ENCODE assay signal across 8 mouse cellular contexts in genomic region chr19:45014981-45015402, GRCm38 (mm10). TPM values are rescaled to one million over a fixed set of nuclear protein-coding genes. Genes with fewer than 3 reads are reported as not detected.
DNase-seq lines count a peak whose midpoint lies in the region; ATAC-seq and TF ChIP-seq lines count a peak whose summit lies in the region.

No protein-coding gene starts in this region.

- no peaks in the 10 kb centered on the region for H3K9me3 ChIP-seq in embryonic facial prominence, embryonic 12.5 days
- H3K9me3 ChIP-seq in heart, embryonic 11.5 days (replicated peaks; ENCODE audit: control insufficient read depth, low read length): no peaks in the 10 kb centered on the region
- no peaks in the 10 kb centered on the region for H3K9me3 ChIP-seq in kidney, embryonic 14.5 days (ENCODE audit: control insufficient read depth, low read length)
- no peaks in the 10 kb centered on the region for H3K9me3 ChIP-seq in stomach, embryonic 14.5 days (ENCODE audit: control insufficient read depth, low read depth, low read length)

- peak overlapping the region; percentile 96 for H3K4me2 ChIP-seq in embryonic facial prominence, embryonic 12.5 days (replicated peaks)
- H3K4me2 ChIP-seq in heart, embryonic 11.5 days: peak overlapping the region; percentile 99
- peak overlapping the region; percentile 96 for H3K4me2 ChIP-seq in kidney, embryonic 14.5 days (replicated peaks; ENCODE audit: low read depth, low read length)
- peak overlapping the region; percentile 91 for H3K4me2 ChIP-seq in stomach, embryonic 14.5 days (replicated peaks; ENCODE audit: low read depth, low read length)

- peaks cover 2% of the 10 kb centered on the region for H3K36me3 ChIP-seq in testis, adult 2 months (ENCODE audit: control insufficient read depth, insufficient read depth, low read length)
- peaks cover 23% of the 10 kb centered on the region for H3K36me3 ChIP-seq in embryonic facial prominence, embryonic 12.5 days
- H3K36me3 ChIP-seq in heart, embryonic 11.5 days (ENCODE audit: control insufficient read depth, insufficient read depth, low read length): peaks cover 8% of the 10 kb centered on the region; the same call in 1 of the 2 replicates
- H3K36me3 ChIP-seq in kidney, embryonic 14.5 days (ENCODE audit: control insufficient read depth, insufficient read depth, low read length): peaks cover 29% of the 10 kb centered on the region
- H3K36me3 ChIP-seq in stomach, embryonic 14.5 days (ENCODE audit: control insufficient read depth, insufficient read depth, low read length): peaks cover 18% of the 10 kb centered on the region

- under 1% methylated on average over 24 of the region's 25 CpGs for WGBS in embryonic facial prominence, embryonic 12.5 days
- WGBS in heart, embryonic 11.5 days (ENCODE audit: insufficient replicate concordance): under 1% methylated on average over 25 of the region's 25 CpGs
- under 1% methylated on average over 25 of the region's 25 CpGs for WGBS in kidney, embryonic 14.5 days
- 0% methylated on average over 25 of the region's 25 CpGs for WGBS in stomach, embryonic 14.5 days

- no peak for DNase-seq in testis, postnatal 14 days (ENCODE audit: low spot score)
- DNase-seq in lung, postnatal 10 days: peak; percentile 78
- no peak for DNase-seq in left cerebral cortex, adult 11 months (ENCODE audit: low spot score)

- no peak for TF ChIP-seq CTCF in testis, adult 2 months (IDR thresholded peaks at IDR 0.05; ENCODE audit: control insufficient read depth, insufficient read depth, insufficient replicate concordance, low read depth, low read length)

- peak overlapping the region; percentile 65 for H3K9ac ChIP-seq in embryonic facial prominence, embryonic 12.5 days
- H3K9ac ChIP-seq in heart, embryonic 11.5 days (ENCODE audit: low read depth, low read length): peak overlapping the region; percentile 96
- peak overlapping the region; percentile 85 for H3K9ac ChIP-seq in kidney, embryonic 14.5 days (ENCODE audit: low read depth, low read length)
- peak overlapping the region; percentile 28; the same call in 1 of the 2 replicates for H3K9ac ChIP-seq in stomach, embryonic 14.5 days (replicated peaks; ENCODE audit: low read depth, low read length)

- H3K4me1 ChIP-seq in testis, adult 2 months (ENCODE audit: control insufficient read depth, insufficient read depth, low read length): peaks cover 26% of the 10 kb centered on the region
- peaks cover 51% of the 10 kb centered on the region for H3K4me1 ChIP-seq in embryonic facial prominence, embryonic 12.5 days
- peaks cover 20% of the 10 kb centered on the region for H3K4me1 ChIP-seq in heart, embryonic 11.5 days (ENCODE audit: control insufficient read depth, insufficient read depth, low read length)
- peaks cover 41% of the 10 kb centered on the region for H3K4me1 ChIP-seq in kidney, embryonic 14.5 days (ENCODE audit: control insufficient read depth, insufficient read depth, low read length)
- H3K4me1 ChIP-seq in stomach, embryonic 14.5 days (ENCODE audit: control insufficient read depth, insufficient read depth, low read length): peaks cover 27% of the 10 kb centered on the region

- TF ChIP-seq POLR2A in testis, adult 2 months (IDR thresholded peaks at IDR 0.05; ENCODE audit: control insufficient read depth, low read depth, low read length): no peak; the same call in 1 of the 2 replicates

- peak overlapping the region; percentile 93 for H3K4me3 ChIP-seq in testis, adult 2 months (ENCODE audit: control insufficient read depth, low read depth, low read length)
- peak overlapping the region; percentile 74 for H3K4me3 ChIP-seq in embryonic facial prominence, embryonic 12.5 days
- peak overlapping the region; percentile 80 for H3K4me3 ChIP-seq in heart, embryonic 11.5 days (ENCODE audit: low read depth, low read length)
- H3K4me3 ChIP-seq in kidney, embryonic 14.5 days (ENCODE audit: low read length): peak overlapping the region; percentile 80
- peak overlapping the region; percentile 87 for H3K4me3 ChIP-seq in stomach, embryonic 14.5 days (ENCODE audit: low read depth, low read length)

- peaks cover 3% of the 10 kb centered on the region for H3K27me3 ChIP-seq in testis, adult 2 months (ENCODE audit: control insufficient read depth, insufficient read depth, low read length)
- H3K27me3 ChIP-seq in embryonic facial prominence, embryonic 12.5 days: no peaks in the 10 kb centered on the region
- no peaks in the 10 kb centered on the region for H3K27me3 ChIP-seq in heart, embryonic 11.5 days (ENCODE audit: control insufficient read depth, insufficient read depth, low read length)
- no peaks in the 10 kb centered on the region for H3K27me3 ChIP-seq in kidney, embryonic 14.5 days (ENCODE audit: control insufficient read depth, insufficient read depth, low read length)
- H3K27me3 ChIP-seq in stomach, embryonic 14.5 days (ENCODE audit: control insufficient read depth, insufficient read depth, low read length): no peaks in the 10 kb centered on the region

- H3K27ac ChIP-seq in testis, adult 2 months (ENCODE audit: control insufficient read depth, insufficient read depth, low read depth, low read length): peak overlapping the region; percentile 76
- peak overlapping the region; percentile 99 for H3K27ac ChIP-seq in embryonic facial prominence, embryonic 12.5 days
- H3K27ac ChIP-seq in heart, embryonic 11.5 days (ENCODE audit: low read depth, low read length): peak overlapping the region; percentile 99
- H3K27ac ChIP-seq in kidney, embryonic 14.5 days (ENCODE audit: low read depth, low read length): peak overlapping the region; percentile 100
- H3K27ac ChIP-seq in stomach, embryonic 14.5 days (ENCODE audit: low read length): peak overlapping the region; percentile 99

- ATAC-seq in embryonic facial prominence, embryonic 12.5 days (ENCODE audit: insufficient number of reproducible peaks, insufficient read depth, low FRiP score, low TSS enrichment): no peak
- no peak for ATAC-seq in heart, embryonic 11.5 days (replicated peaks; ENCODE audit: insufficient number of reproducible peaks, low FRiP score, low TSS enrichment)
- ATAC-seq in kidney, embryonic 14.5 days (ENCODE audit: low FRiP score, low TSS enrichment): 0 out of 2 replicates have a peak, but pooled peaks have one; percentile 2
- peak; percentile 8; the same call in 1 of the 2 replicates for ATAC-seq in stomach, embryonic 14.5 days (ENCODE audit: insufficient number of reproducible peaks, insufficient read depth, low FRiP score, low read depth)

RNA-seq across cellular contexts. Expression of gene Lzts2, which starts 0.8 kb away (rescaled TPM):
- 36.2 and 42.3 TPM in 2 replicates for polyA plus RNA-seq in testis, adult 2 months (2012; rRNA removed)
- polyA plus RNA-seq in embryonic facial prominence, embryonic 12.5 days (2016; fragmentation: Nextera tagmentation; extraction: Ambion mirVana): 107 and 112 TPM in 2 replicates
- polyA plus RNA-seq in heart, embryonic 11.5 days (2014; fragmentation: Nextera tagmentation; extraction: Ambion mirVana): 35.3 and 38.4 TPM in 2 replicates
- polyA plus RNA-seq in kidney, embryonic 14.5 days (2014; fragmentation: Nextera tagmentation; extraction: Ambion mirVana): 59.1 and 68.2 TPM in 2 replicates
- polyA plus RNA-seq in stomach, embryonic 14.5 days (2014; fragmentation: Nextera tagmentation; extraction: Ambion mirVana): 52.5 and 56.0 TPM in 2 replicates

RNA-seq across cellular contexts. Expression of gene Mrpl43, which starts 8.8 kb away (rescaled TPM):
- 43.4 and 46.8 TPM in 2 replicates for polyA plus RNA-seq in testis, adult 2 months (2012; rRNA removed)
- 74.5 and 75.8 TPM in 2 replicates for polyA plus RNA-seq in embryonic facial prominence, embryonic 12.5 days (2016; fragmentation: Nextera tagmentation; extraction: Ambion mirVana)
- polyA plus RNA-seq in heart, embryonic 11.5 days (2014; fragmentation: Nextera tagmentation; extraction: Ambion mirVana): 63.0 and 64.3 TPM in 2 replicates
- 69.9 and 83.2 TPM in 2 replicates for polyA plus RNA-seq in kidney, embryonic 14.5 days (2014; fragmentation: Nextera tagmentation; extraction: Ambion mirVana)
- polyA plus RNA-seq in stomach, embryonic 14.5 days (2014; fragmentation: Nextera tagmentation; extraction: Ambion mirVana): 60.1 and 60.4 TPM in 2 replicates

RNA-seq across cellular contexts. Expression of gene Twnk, which starts 9.5 kb away (rescaled TPM):
- 5.2 and 6.2 TPM in 2 replicates for polyA plus RNA-seq in testis, adult 2 months (2012; rRNA removed)
- polyA plus RNA-seq in embryonic facial prominence, embryonic 12.5 days (2016; fragmentation: Nextera tagmentation; extraction: Ambion mirVana): 28.6 and 29.1 TPM in 2 replicates
- polyA plus RNA-seq in heart, embryonic 11.5 days (2014; fragmentation: Nextera tagmentation; extraction: Ambion mirVana): 14.2 and 14.8 TPM in 2 replicates
- polyA plus RNA-seq in kidney, embryonic 14.5 days (2014; fragmentation: Nextera tagmentation; extraction: Ambion mirVana): 19.6 and 19.9 TPM in 2 replicates
- polyA plus RNA-seq in stomach, embryonic 14.5 days (2014; fragmentation: Nextera tagmentation; extraction: Ambion mirVana): 13.3 and 15.3 TPM in 2 replicates

RNA-seq across cellular contexts. Expression of gene Sema4g, which starts 26.1 kb away (rescaled TPM):
- polyA plus RNA-seq in testis, adult 2 months (2012; rRNA removed): 11.2 and 12.5 TPM in 2 replicates
- polyA plus RNA-seq in embryonic facial prominence, embryonic 12.5 days (2016; fragmentation: Nextera tagmentation; extraction: Ambion mirVana): 7.0 TPM in 2 replicates
- polyA plus RNA-seq in heart, embryonic 11.5 days (2014; fragmentation: Nextera tagmentation; extraction: Ambion mirVana): 1.0 and 1.4 TPM in 2 replicates
- 7.0 and 7.2 TPM in 2 replicates for polyA plus RNA-seq in kidney, embryonic 14.5 days (2014; fragmentation: Nextera tagmentation; extraction: Ambion mirVana)
- polyA plus RNA-seq in stomach, embryonic 14.5 days (2014; fragmentation: Nextera tagmentation; extraction: Ambion mirVana): 6.0 and 6.6 TPM in 2 replicates

RNA-seq across cellular contexts. Expression of gene Pdzd7, which starts 30.5 kb away (rescaled TPM):
- 1.0 and 1.1 TPM in 2 replicates for polyA plus RNA-seq in testis, adult 2 months (2012; rRNA removed)
- 0.29 and 0.52 TPM in 2 replicates for polyA plus RNA-seq in embryonic facial prominence, embryonic 12.5 days (2016; fragmentation: Nextera tagmentation; extraction: Ambion mirVana)
- 0.21 TPM in 1 of 2 replicates, not detected in the other for polyA plus RNA-seq in heart, embryonic 11.5 days (2014; fragmentation: Nextera tagmentation; extraction: Ambion mirVana)
- polyA plus RNA-seq in kidney, embryonic 14.5 days (2014; fragmentation: Nextera tagmentation; extraction: Ambion mirVana): 1.3 and 1.4 TPM in 2 replicates
- polyA plus RNA-seq in stomach, embryonic 14.5 days (2014; fragmentation: Nextera tagmentation; extraction: Ambion mirVana): 0.62 TPM in 2 replicates

Comparison
In these comparisons a context has a peak if more than half of its experiments do, and no peak if none do; other contexts are left out.
1. ATAC-seq: peak in kidney, embryonic 14.5 days (single experiment) and stomach, embryonic 14.5 days (single experiment); none in embryonic facial prominence, embryonic 12.5 days (single experiment) and heart, embryonic 11.5 days (single experiment).
2. H3K9ac ChIP-seq: peak in every context shown above with its lines; median percentile 96 in heart, embryonic 11.5 days; 85 in kidney, embryonic 14.5 days; 65 in embryonic facial prominence, embryonic 12.5 days; 28 in stomach, embryonic 14.5 days.
3. Peak in every context shown above with its lines, with median percentiles within 50 percentile points of each other: H3K27ac ChIP-seq, H3K4me3 ChIP-seq and H3K4me2 ChIP-seq.